Mouse (Mus musculus) intestine, embryonic 15.5 days (tissue): Measurements from ENCODE around the gene Faim2. TPM values are rescaled to one million over a fixed set of nuclear protein-coding genes. Genes with fewer than 3 reads are reported as not detected.

ENCODE experiments used
- ATAC-seq: fragments of 200-750 bp; cut with Nextera tagmentation; 2 replicates; pipeline ENCODE4 v1.8.0; 2017; ENCODE audit warnings: moderate TSS enrichment, moderate library complexity
- H3K27ac ChIP-seq: fragments of 300-500 bp; sonication (generic); 2 replicates; pipeline ENCODE4 v1.5.1; 2015; ENCODE audit warnings: mild to moderate bottlenecking, inconsistent platforms
- H3K27me3 ChIP-seq: fragments of 300-500 bp; sonication (generic); replicated peaks from 2 replicates; pipeline ENCODE4 v1.6.1; 2015; ENCODE audit warnings: inconsistent platforms
- H3K36me3 ChIP-seq: fragments of 300-500 bp; sonication (generic); 2 replicates; pipeline ENCODE4 v1.6.1; 2015; ENCODE audit warnings: inconsistent platforms
- H3K4me1 ChIP-seq: fragments of 300-500 bp; sonication (generic); replicated peaks from 2 replicates; pipeline ENCODE4 v1.6.1; 2015; ENCODE audit warnings: inconsistent platforms
- H3K4me2 ChIP-seq: fragments of 300-500 bp; sonication (generic); replicated peaks from 2 replicates; pipeline ENCODE4 v1.6.1; 2015; ENCODE audit warnings: mild to moderate bottlenecking, inconsistent platforms
- H3K4me3 ChIP-seq: fragments of 300-500 bp; sonication (generic); replicated peaks from 2 replicates; pipeline ENCODE4 v1.5.1; 2015; ENCODE audit warnings: inconsistent platforms
- H3K9ac ChIP-seq: fragments of 300-500 bp; sonication (generic); 2 replicates; pipeline ENCODE4 v1.6.1; 2015; ENCODE audit warnings: inconsistent platforms
- H3K9me3 ChIP-seq: fragments of 300-500 bp; sonication (generic); 2 replicates; pipeline ENCODE4 v1.6.1; 2016; ENCODE audit warnings: inconsistent platforms
- WGBS: fragments of 180-500 bp; shearing (Covaris S2); methylation state at CpG from one replicate; pipeline ENCODE4 v1.1.7; 2015; 5-methylcytosine and 5-hydroxymethylcytosine counted together
- polyA plus RNA-seq: library from polyadenylated mRNA; unstranded; fragments of >200 nt; fragmentation: Nextera tagmentation; extraction: Ambion mirVana; gene quantifications from 2 replicates; pipeline ENCODE4 v1.2.1, GENCODE M21; 2015

Faim2 gene
- polyA plus RNA-seq, 1 experiment from 2014 or later = 0.60 TPM

GRCm38 (mm10) chr15:99455415-99455814, 72.5 kb downstream of the Faim2 start:
- WGBS = 76% methylated on average over 3 of the region's 3 CpGs

GRCm38 (mm10) chr15:99454585-99455279, 73.2 kb downstream of the Faim2 start:
- Histone ChIP-seq H3K4me2 (no peak overlapping the region), H3K9me3 (no peaks in the 10 kb centered on the region), H3K4me3 (no peak overlapping the region), H3K4me1 (peaks cover 46% of the 10 kb centered on the region), H3K9ac (no peak overlapping the region), H3K36me3 (no peaks in the 10 kb centered on the region), H3K27ac (no peak overlapping the region), H3K27me3 (no peaks in the 10 kb centered on the region)
- 78% methylated on average over 7 of the region's 7 CpGs for WGBS
- ATAC-seq = no peak

More at GRCm38 (mm10) chr15:99455415-99455814, 72.5 kb downstream of the Faim2 start:
- Histone ChIP-seq H3K4me3 (no peak overlapping the region), H3K9me3 (no peaks in the 10 kb centered on the region), H3K27ac (no peak overlapping the region), H3K36me3 (no peaks in the 10 kb centered on the region), H3K4me2 (0 out of 2 replicates have a peak overlapping the region, but pooled peaks have one; percentile 93), H3K27me3 (no peaks in the 10 kb centered on the region), H3K9ac (no peak overlapping the region), H3K4me1 (peaks cover 40% of the 10 kb centered on the region)
- no peak for ATAC-seq

GRCm38 (mm10) chr15:99453153-99453900, 74.6 kb downstream of the Faim2 start:
- Histone ChIP-seq H3K27me3 (no peaks in the 10 kb centered on the region), H3K9ac (no peak overlapping the region), H3K4me1 (peaks cover 58% of the 10 kb centered on the region), H3K4me3 (no peak overlapping the region), H3K36me3 (no peaks in the 10 kb centered on the region), H3K27ac (no peak overlapping the region), H3K9me3 (no peaks in the 10 kb centered on the region), H3K4me2 (no peak overlapping the region)
- 72% methylated on average over 11 of the region's 11 CpGs for WGBS
- ATAC-seq = no peak

- H3K27ac ChIP-seq = peak overlapping the region; percentile 13
- H3K4me3 ChIP-seq = no peak overlapping the region
- 52% methylated on average over 8 of the region's 8 CpGs for WGBS
- H3K36me3 ChIP-seq = no peaks in the 10 kb centered on the region
- H3K4me1 ChIP-seq = peaks cover 33% of the 10 kb centered on the region
- no peak overlapping the region; the same call in 1 of the 2 replicates for H3K4me2 ChIP-seq
- H3K9me3 ChIP-seq = no peaks in the 10 kb centered on the region
- H3K9ac ChIP-seq = no peak overlapping the region
- H3K27me3 ChIP-seq = no peaks in the 10 kb centered on the region
- ATAC-seq = peak; percentile 27; the same call in 1 of the 2 replicates
Measured at GRCm38 (mm10) chr15:99449751-99450280, 78.1 kb downstream of the Faim2 start.

- peak overlapping the region; percentile 13; the same call in 1 of the 2 replicates for H3K27ac ChIP-seq
- H3K4me2 ChIP-seq = no peak overlapping the region; the same call in 1 of the 2 replicates
- no peaks in the 10 kb centered on the region for H3K27me3 ChIP-seq
- peaks cover 31% of the 10 kb centered on the region for H3K4me1 ChIP-seq
- peak; percentile 52; the same call in 1 of the 2 replicates for ATAC-seq
- no peak overlapping the region for H3K4me3 ChIP-seq
- H3K9me3 ChIP-seq = no peaks in the 10 kb centered on the region
- no peaks in the 10 kb centered on the region for H3K36me3 ChIP-seq
- 56% methylated on average over 9 of the region's 9 CpGs for WGBS
- H3K9ac ChIP-seq = no peak overlapping the region
Measured at GRCm38 (mm10) chr15:99449131-99449750, 78.7 kb downstream of the Faim2 start.

Other genes with a start within 250 kb of the Faim2 start
- gene Prpf40b, start 233.1 kb downstream of the Faim2 start, polyA plus RNA-seq = 35.0 and 42.6 TPM in 2 replicates
- 0.18 TPM in 1 of 2 replicates, not detected in the other for gene Fam186b, start 232.3 kb downstream of the Faim2 start, polyA plus RNA-seq
- gene Fmnl3, start 157.7 kb downstream of the Faim2 start, polyA plus RNA-seq = 16.3 and 17.3 TPM in 2 replicates
- 530 and 607 TPM in 2 replicates for gene Tmbim6, start 135.3 kb downstream of the Faim2 start, polyA plus RNA-seq
- 4.7 and 5.9 TPM in 2 replicates for gene Nckap5l, start 70.4 kb downstream of the Faim2 start, polyA plus RNA-seq
- gene Bcdin3d, start 53.4 kb downstream of the Faim2 start, polyA plus RNA-seq = 13.2 and 15.6 TPM in 2 replicates
- 0.11 TPM in 1 of 2 replicates, not detected in the other for gene Aqp2, start 50.9 kb upstream of the Faim2 start, polyA plus RNA-seq
- 0.65 and 1.1 TPM in 2 replicates for gene Aqp5, start 62.6 kb upstream of the Faim2 start, polyA plus RNA-seq
- not detected in 2 replicates for gene Aqp6, start 73.2 kb upstream of the Faim2 start, polyA plus RNA-seq
- gene Racgap1, start 123.5 kb upstream of the Faim2 start, polyA plus RNA-seq = 108 and 120 TPM in 2 replicates
- 2.2 and 2.4 TPM in 2 replicates for gene Asic1, start 142.2 kb upstream of the Faim2 start, polyA plus RNA-seq
- 23.5 and 34.0 TPM in 2 replicates for gene Smarcd1, start 174.0 kb upstream of the Faim2 start, polyA plus RNA-seq
- gene Gm17349, start 177.3 kb upstream of the Faim2 start, polyA plus RNA-seq = not detected in 2 replicates
- gene Gpd1, start 189.3 kb upstream of the Faim2 start, polyA plus RNA-seq = 11.6 and 15.5 TPM in 2 replicates
- gene Cox14, start 197.5 kb upstream of the Faim2 start, polyA plus RNA-seq = 187 and 218 TPM in 2 replicates
- gene Cers5, start 244.7 kb upstream of the Faim2 start, polyA plus RNA-seq = 48.1 and 49.5 TPM in 2 replicates